Mouse (Mus musculus): ENCODE results near the gene Lag3. TPM values are rescaled to one million over a fixed set of nuclear protein-coding genes. Genes with fewer than 3 reads are reported as not detected.

The Lag3 gene
- 1 to 10 TPM; 2.6 to 3.0 TPM for total RNA-seq (2021)
- long read RNA-seq, experiment 1, transcript Lag3-201 (8 exons, 2,001 nt), result major isoform, 5 of 6 reads
- long read RNA-seq, experiment 1, partial matches to known transcripts, result 1 of 6 reads
- long read RNA-seq, experiment 1, other reads (novel, unspliced or antisense), result 0 of 6 reads
- long read RNA-seq, experiment 2, partial matches to known transcripts, result 0 of 4 reads
- long read RNA-seq, experiment 2, other reads (novel, unspliced or antisense), result 0 of 4 reads

- DNase-seq (ENCODE audit: low spot score in 2 of 2), result no peak
These were observed at the start of gene Lag3 for GRCm38 (mm10) chr6:124911533-124912218. Gene Lag3 (minus strand): TSS chr6:124911705.

DNA sequence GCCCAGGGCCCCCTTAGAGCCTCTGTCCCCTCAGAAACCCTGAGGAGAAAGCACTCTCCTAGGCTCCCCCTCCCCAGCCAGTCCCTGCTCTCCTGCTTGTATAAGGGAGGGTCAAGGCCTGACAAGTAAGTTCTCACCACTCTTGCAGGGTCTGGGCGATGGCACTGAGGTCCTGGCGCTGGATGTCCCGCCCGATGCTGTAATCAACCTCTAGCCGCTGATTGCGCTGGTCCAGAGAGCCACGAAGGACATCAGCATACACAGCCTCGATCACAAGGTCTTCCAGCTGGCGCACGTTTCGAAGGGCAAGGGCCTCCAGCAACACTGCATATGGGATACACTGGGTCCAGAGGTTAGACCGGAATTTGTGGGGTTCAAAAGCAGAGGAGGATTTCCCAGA, 49.5 kb upstream of the Lag3 start:
- no peak for DNase-seq (ENCODE audit: low spot score in 2 of 2)

DNA sequence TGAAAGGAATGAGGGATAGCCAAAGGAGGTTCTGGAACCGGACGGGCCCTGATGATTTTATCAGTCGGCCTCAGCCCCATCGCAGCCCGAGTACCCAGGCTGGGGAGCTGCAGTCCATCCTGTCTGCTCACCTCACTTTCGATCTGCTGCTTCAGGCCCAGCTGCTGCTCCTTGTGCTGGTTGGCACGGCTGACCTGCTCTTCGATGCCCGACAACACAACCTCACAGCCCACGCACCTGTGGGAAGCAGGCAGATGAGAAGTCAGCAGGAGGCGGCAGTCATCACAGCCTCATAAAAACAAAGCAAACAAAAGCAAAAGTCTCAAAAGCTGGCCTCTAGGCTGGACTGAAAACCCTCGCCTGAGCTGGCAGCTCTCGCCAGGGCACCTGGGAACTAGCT, 48.5 kb upstream of the Lag3 start:
- DNase-seq (ENCODE audit: low spot score in 2 of 2), result no peak

DNA sequence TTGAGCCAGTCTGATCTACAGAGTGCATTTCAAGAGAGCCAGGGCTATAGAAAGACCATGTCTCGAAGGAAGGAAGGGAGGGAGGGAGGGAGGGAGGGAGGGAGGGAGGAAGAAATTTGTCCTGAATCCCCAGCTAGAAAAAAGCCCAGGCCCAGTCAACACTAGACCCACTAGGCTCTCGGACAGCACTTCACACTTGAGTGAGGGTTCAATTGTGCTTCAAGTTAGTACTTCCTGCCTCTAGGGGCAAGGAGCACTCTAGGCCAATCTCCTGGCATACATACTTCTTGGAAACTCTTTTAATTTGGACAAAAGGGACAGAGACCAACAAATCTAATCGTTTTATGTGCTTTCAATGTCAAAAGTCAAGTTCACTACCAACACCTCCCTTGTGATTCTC, 46.6 kb upstream of the Lag3 start:
- no peak for DNase-seq (ENCODE audit: low spot score in 2 of 2)

GRCm38 (mm10) chr6:124955212-124955611, 43.7 kb upstream of the Lag3 start:
- DNase-seq (ENCODE audit: low spot score in 2 of 2), result no peak

GRCm38 (mm10) chr6:124953991-124954715, 42.6 kb upstream of the Lag3 start:
- DNase-seq (ENCODE audit: low spot score in 2 of 2), result no peak

DNA sequence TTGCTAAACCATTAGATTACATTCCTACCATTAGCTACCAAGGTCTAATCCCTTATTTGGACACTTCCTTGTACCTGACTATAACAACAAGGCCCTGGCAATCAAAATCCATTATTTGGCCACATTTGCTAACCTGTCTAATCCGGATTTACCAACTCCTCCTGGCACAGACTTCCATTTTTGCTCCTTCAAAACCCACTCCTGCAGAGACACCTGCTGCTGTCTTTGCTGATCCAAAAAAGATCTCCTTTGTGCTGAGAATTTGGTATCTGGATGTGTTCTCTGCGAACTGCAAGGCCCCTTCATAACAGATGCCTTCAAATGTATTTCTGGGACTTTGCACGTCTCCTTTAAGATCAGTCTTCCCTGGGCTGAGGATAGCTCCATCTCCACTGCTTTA, 32.0 kb upstream of the Lag3 start:
- DNase-seq (ENCODE audit: low spot score in 2 of 2), result no peak

DNA sequence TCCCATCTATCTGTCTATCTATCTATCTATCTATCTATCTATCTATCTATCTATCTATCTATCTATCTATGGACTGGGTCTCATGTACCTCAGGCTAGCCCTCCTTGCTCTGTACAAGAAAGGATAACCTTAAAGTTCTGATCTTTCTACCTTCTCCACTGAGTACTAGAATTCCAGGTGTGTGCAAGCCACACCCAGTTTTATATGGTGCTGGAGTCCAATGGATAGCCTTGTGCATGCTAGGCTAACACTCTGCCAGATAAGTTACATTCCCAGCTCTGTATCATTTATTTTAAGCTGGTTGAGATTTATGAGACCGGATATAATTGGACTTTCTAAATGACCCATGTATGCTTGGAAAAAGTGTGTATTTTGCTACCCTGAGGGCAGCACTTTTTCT, 30.2 kb upstream of the Lag3 start:
- DNase-seq (ENCODE audit: low spot score in 2 of 2), result no peak

DNA sequence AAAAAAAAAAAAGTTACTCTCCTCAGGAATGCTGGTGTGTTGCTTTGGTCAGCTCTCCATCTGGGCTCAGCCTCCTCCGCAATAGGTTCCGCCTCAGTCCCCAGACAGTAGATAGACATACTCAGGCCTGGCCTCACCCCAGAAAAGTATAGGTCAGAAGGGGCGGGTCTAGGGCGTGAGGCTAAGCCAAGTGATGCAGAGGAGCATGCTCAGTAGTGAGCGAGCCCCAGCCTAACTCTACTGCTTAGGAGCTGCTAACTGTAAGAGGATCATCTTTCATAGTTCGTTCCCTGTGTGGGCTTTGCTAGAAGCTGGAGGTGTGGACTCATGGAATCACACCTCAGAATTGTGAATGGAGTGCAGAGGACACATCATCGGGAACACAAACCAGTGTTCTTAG, 27.0 kb upstream of the Lag3 start:
- no peak for DNase-seq (ENCODE audit: low spot score in 2 of 2)

GRCm38 (mm10) chr6:124937493-124937892, 26.0 kb upstream of the Lag3 start:
- DNase-seq (ENCODE audit: low spot score in 2 of 2), result no peak

DNA sequence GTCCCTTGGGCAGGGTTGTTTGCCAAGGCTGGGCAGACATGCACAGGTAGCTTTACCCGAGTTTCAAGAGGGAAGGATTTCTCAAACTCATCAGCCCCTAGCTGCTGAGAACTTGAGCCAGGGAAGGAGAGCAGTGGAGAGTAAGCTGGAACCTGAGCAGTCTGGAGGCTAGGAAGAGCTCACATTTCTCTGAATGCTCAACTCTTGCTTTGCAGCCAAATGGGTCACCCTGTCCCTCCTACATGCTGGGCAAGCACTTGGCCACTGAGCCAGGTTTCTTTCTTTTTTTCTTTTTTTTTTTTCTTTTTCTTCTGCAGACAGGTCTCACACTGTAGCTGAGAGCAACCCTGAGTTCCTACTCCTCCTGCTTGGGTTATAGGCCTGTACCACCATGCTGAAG, 25.2 kb upstream of the Lag3 start:
- no peak for DNase-seq (ENCODE audit: low spot score in 2 of 2)

GRCm38 (mm10) chr6:124934670-124935069, 23.2 kb upstream of the Lag3 start:
- no peak for DNase-seq (ENCODE audit: low spot score in 2 of 2)

DNA sequence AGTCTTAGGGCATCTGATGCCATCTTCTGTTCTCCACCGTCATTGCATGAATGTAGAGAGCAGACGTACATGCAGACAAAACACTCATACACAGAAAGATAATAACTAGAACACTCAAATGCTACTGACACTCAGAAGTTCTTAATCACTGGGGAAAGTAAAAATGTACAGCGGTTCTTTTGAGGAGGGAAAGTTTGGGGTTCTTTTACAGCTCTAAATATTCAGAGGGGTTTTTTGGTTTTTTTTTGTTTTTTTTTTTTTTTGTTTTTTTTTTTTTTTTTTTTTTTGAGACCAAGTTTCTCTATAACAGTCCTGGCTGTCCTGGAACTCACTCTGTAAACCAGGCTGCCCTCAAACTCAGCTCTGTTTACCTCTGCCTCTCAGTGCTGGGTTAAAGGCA, 21.6 kb upstream of the Lag3 start:
- DNase-seq (ENCODE audit: low spot score in 2 of 2), result no peak

DNA sequence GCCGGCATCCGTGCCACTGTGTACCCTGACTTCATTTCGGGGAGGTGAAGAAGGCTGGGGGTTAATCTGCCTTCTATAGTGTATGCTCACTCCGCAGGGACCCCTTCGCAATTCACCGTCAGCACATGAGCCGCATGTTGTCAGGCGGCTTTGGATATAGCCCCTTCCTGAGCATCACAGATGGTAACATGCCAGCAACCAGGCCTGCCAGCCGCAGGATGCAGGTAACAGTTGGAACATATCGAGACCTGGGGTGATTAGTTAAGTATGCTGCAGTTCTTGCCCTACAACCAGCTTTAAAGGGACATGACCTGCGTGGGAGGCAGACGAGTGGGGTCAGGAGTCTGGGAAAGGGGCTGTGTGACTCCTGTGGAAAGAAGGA, 20.8 kb upstream of the Lag3 start:
- DNase-seq (ENCODE audit: low spot score in 2 of 2), result no peak

DNA sequence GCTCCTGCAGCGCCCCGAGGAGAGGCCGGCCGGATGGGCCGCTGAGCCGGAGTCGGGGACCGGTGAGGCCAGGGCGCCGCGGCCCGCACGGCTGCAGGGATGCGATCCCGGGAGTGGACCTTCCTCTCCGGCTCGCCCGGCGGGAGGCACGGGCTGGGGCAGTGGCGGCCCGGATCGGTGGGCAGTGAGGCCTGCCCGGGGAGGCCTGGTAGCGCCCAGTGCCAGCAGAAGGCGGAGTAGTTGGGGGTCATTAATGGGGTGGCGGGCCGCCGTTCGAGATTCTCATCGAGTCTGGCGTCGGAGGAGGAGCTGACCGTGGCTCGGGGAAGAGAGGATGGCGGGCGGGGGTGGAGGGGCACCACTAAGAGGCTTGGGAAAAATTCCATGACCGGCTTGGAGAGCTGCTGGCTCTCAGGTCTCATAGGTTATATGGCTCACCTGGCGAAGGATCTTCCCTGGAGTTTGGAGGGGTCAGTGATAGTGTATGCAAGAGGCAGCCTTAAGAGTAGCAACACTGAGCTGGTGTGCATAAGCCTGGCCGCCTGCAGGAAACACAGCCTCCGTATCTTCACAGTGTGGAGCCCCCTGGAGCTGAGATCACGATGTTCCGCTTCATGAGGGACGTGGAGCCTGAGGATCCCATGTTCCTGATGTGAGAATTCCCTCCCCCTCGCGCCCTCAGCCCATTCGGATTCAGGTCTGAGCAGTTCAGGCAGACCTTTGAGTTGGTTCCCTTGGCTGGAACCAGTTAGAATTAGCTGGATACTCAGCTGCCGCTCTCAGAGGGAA, 20.2 kb upstream of the Lag3 start:
- peak in 1 of 2 experiments; percentile 65 for DNase-seq (ENCODE audit: low spot score in 2 of 2)

DNA sequence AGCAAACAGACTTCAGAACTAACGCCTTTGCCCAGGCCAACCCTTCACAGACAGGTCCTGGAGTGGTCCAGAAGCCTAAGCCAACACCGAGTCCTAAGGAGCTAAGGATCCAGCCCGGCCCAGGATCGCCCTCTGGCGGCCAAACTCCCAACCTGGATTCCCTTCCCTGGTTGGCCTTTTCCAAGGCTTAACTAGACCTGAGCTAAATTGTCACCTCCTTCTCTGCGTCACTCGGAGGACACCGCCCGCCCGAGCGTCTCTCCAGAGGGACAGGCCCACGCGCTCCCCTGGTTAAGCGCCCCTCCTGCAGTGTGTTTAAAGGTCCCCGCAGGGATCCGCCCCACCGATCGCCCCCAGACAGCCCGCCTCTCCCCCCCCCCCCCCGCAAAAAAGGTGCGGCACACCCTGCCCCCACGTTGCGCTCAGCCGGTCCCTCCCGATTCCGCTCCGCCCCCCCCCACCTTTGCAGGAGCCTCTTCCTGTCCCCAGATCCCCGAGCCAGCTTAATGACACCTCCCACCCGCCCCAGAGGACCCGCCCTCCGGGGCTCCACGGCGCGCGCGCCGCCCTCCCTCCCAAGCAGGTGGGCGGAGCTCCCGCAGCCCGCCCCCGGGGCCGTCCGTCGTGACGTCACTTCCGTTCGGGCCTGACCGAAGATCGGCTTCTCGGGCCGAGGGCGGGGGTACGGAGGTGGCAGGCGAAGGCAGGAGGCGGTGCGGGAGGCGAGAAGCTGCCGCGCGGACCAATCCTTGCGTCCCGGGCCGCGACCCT, 19.4 kb upstream of the Lag3 start, which contains the start of gene Mlf2:
Gene Mlf2, plus strand, starts transcription at position 633 of the 771 bp plus-strand sequence.
- peak; percentile 98 for DNase-seq (ENCODE audit: low spot score in 2 of 2)

DNA sequence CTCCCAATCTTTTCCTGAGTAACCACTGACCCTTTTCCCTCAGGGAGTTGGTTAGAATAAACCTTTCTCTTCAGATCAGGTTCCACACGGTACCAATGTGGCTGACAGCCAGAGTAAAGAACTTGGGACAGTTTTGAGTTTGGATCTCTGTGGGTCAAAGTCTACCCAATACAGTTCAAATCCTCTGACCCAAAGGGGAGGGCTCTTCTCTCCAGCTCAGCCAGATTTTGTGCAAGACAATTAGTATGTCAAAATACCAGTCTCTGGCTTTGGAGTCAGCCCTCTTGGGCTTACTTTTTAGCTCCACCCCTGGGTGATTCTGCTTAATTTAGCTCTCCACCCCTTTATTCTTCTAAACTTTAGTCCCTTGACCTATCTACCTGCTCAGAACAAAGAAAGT, 18.7 kb upstream of the Lag3 start:
- no peak for DNase-seq (ENCODE audit: low spot score in 2 of 2)

- DNase-seq (ENCODE audit: low spot score in 2 of 2), result no peak
These were observed 14.4 kb upstream of the Lag3 start for GRCm38 (mm10) chr6:124925941-124926340.

DNA sequence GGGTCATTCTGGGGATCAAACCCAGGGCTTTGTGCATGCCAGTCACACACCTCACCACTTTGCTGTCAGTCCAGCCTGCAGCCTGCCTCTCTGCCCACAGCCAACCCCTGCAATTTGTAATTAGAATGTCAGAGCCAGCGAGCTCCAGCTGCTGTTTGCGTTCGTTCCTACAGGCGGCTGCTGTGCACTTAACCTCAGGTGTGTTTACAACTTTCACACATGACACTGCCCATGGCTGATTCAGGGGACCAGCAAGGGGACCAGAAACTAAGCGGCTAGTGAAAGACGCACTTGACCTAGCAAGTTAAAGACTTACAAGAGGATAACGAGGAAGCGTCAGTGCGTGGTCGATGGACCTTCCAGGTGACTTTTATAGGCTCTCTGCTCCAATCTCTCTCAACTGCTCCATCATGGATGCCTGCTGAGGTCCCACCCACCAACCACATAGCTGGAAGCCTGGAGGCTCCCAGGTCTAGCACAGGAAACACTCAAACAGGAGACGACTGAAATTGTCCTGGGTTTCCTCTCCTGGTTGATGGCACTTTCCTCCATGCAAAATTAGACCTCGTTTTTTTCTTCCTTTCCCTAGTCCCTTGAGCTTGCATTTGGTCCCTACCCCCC, 13.8 kb upstream of the Lag3 start:
- no peak for DNase-seq (ENCODE audit: low spot score in 2 of 2)

GRCm38 (mm10) chr6:124921539-124921938, 10.0 kb upstream of the Lag3 start:
- DNase-seq (ENCODE audit: low spot score in 2 of 2), result no peak

All from layer of hippocampus, postnatal 14 days (tissue).